Mouse (Mus musculus): ENCODE results near the gene Zbtb3. TPM values are rescaled to one million over a fixed set of nuclear protein-coding genes. Genes with fewer than 3 reads are reported as not detected.
"Not testable (repeated sequence)": the region's sequence is repeated elsewhere in the genome, so short reads cannot be mapped to it uniquely, and the experiment has no call there.

Zbtb3 gene
- polyA plus RNA-seq, 1 experiment: 2.4 TPM

DNA sequence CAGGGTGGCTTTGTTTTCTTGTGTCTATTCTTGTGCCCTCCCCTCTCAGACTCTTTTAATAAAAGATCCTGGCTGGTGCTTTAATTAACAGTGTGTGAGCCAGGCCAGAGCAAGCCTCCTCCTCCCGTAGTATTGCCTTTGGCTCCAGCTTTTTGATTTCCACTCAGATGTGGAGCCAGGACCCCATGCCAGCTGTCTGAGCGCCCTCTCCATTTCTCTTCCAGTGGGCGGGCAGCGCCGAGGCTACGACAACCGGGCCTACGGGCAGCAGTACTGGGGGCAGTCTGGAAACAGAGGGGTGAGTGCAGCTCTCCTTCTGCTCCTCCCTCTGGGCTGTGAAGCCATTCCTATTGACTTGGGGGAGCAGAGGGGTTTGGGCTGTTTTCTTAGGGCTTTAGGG is 28.3 kb downstream of the Zbtb3 start:
- peaks cover 67% of the 10 kb centered on the region for H3K36me3 ChIP-seq (ENCODE audit: control insufficient read depth, insufficient read depth, low read length)

DNA sequence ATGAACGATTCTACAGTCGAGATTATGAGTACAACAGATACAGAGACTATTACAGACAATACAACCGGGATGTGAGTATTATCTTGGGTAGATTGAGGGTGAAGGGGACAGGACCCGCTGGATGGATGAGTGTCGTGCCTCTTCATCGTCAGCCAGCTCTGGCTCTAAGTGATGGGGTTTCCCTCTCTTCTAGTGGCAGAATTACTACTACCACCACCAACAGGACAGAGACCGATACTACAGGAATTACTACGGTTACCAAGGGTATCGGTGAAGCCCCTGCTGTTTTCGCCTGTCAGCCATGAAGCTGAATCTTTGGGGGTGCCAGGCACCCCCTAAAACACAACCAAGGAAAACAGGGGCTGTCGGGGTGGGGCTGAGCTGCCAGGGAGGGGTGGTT is 28.9 kb downstream of the Zbtb3 start:
- H3K36me3 ChIP-seq (ENCODE audit: control insufficient read depth, insufficient read depth, low read length): peaks cover 63% of the 10 kb centered on the region
- TF ChIP-seq POLR2A (IDR thresholded peaks at IDR 0.05; ENCODE audit: low read depth, low read length): no peak
- no peak for TF ChIP-seq CTCF (IDR thresholded peaks at IDR 0.05; ENCODE audit: extremely low read depth, insufficient read depth, insufficient read length, insufficient replicate concordance)
- H3K4me1 ChIP-seq (ENCODE audit: control insufficient read depth, insufficient read depth, insufficient read length): no peaks in the 10 kb centered on the region; the same call in 1 of the 2 replicates
- DNase-seq (ENCODE audit: low read depth in 1 of 2, low spot score in 2 of 2): no peak
- no peaks in the 10 kb centered on the region for H3K27me3 ChIP-seq (ENCODE audit: control insufficient read depth, insufficient read depth, low read length)
- no peak overlapping the region for H3K27ac ChIP-seq (ENCODE audit: insufficient read depth, low read length)
- H3K4me3 ChIP-seq (ENCODE audit: extremely low read depth, insufficient read depth, insufficient read length): no peak overlapping the region
- 93% methylated on average over 11 of the region's 11 CpGs for WGBS

More for the DNA sequence above, 28.3 kb downstream of the Zbtb3 start:
- WGBS: 95% methylated on average over 8 of the region's 8 CpGs
- H3K27me3 ChIP-seq (ENCODE audit: control insufficient read depth, insufficient read depth, low read length): no peaks in the 10 kb centered on the region
- H3K27ac ChIP-seq (ENCODE audit: insufficient read depth, low read length): no peak overlapping the region
- no peak for DNase-seq (ENCODE audit: low read depth in 1 of 2, low spot score in 2 of 2)
- no peak for TF ChIP-seq POLR2A (IDR thresholded peaks at IDR 0.05; ENCODE audit: low read depth, low read length)
- TF ChIP-seq CTCF (IDR thresholded peaks at IDR 0.05; ENCODE audit: extremely low read depth, insufficient read depth, insufficient read length, insufficient replicate concordance): no peak
- H3K4me1 ChIP-seq (ENCODE audit: control insufficient read depth, insufficient read depth, insufficient read length): no peaks in the 10 kb centered on the region; the same call in 1 of the 2 replicates
- H3K4me3 ChIP-seq (ENCODE audit: extremely low read depth, insufficient read depth, insufficient read length): no peak overlapping the region

DNA sequence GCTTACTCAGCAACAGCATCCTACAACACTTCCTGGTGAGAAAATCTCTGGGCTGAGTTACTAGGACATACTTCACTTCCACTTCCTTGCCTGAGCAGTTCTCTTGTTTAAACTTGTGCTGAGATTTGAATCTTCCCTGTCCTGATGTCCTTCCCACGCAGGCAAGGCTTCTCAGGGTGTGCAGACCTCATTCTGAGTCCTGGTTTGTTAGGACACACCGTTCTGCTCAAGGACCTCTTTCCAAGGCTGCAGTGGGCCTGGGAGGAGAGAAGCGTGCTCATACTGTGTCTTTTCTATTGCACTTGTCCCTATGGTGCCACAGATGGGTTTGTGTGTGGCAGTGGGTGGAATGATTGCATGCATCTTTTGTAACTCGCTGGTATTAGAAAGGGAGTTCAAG is 30.6 kb downstream of the Zbtb3 start:
- Histone ChIP-seq H3K4me3 (ENCODE audit: extremely low read depth, insufficient read depth, insufficient read length) (no peak overlapping the region), H3K4me1 (ENCODE audit: control insufficient read depth, insufficient read depth, insufficient read length) (peaks cover under 1% of the 10 kb centered on the region; the same call in 1 of the 2 replicates), H3K36me3 (ENCODE audit: control insufficient read depth, insufficient read depth, low read length) (peaks cover 55% of the 10 kb centered on the region), H3K27ac (ENCODE audit: insufficient read depth, low read length) (no peak overlapping the region), H3K27me3 (ENCODE audit: control insufficient read depth, insufficient read depth, low read length) (no peaks in the 10 kb centered on the region)
- TF ChIP-seq POLR2A (IDR thresholded peaks at IDR 0.05; ENCODE audit: low read depth, low read length) (no peak), CTCF (IDR thresholded peaks at IDR 0.05; ENCODE audit: extremely low read depth, insufficient read depth, insufficient read length, insufficient replicate concordance) (no peak)
- WGBS: 93% methylated on average over 4 of the region's 4 CpGs
- no peak for DNase-seq (ENCODE audit: low read depth in 1 of 2, low spot score in 2 of 2)

DNA sequence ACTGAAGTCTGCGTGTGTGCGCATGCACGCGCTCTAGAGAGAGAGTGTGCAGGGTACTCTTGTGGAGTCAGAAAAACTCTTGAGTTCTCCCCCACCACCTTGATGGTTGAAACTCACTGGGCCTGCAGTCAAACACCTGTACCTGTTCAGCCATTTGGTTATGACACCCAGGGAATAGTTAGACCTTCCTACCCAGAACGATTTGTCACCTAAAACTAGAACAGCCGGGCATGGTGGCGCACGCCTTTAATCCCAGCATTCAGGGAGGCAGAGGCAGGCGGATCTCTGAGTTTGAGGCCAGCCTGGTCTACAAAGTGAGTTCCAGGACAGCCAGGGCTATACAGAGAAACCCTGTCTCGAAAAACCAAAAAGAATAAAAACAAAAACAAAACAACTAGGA is 34.0 kb downstream of the Zbtb3 start:
- H3K36me3 ChIP-seq (ENCODE audit: control insufficient read depth, insufficient read depth, low read length): peaks cover 24% of the 10 kb centered on the region
- not testable (repeated sequence) for H3K27ac ChIP-seq (ENCODE audit: insufficient read depth, low read length); H3K4me3 ChIP-seq (ENCODE audit: extremely low read depth, insufficient read depth, insufficient read length); H3K4me1 ChIP-seq (ENCODE audit: control insufficient read depth, insufficient read depth, insufficient read length); DNase-seq (ENCODE audit: low read depth in 1 of 2, low spot score in 2 of 2); H3K27me3 ChIP-seq (ENCODE audit: control insufficient read depth, insufficient read depth, low read length)
- 98% methylated on average over 10 of the region's 10 CpGs for WGBS

DNA sequence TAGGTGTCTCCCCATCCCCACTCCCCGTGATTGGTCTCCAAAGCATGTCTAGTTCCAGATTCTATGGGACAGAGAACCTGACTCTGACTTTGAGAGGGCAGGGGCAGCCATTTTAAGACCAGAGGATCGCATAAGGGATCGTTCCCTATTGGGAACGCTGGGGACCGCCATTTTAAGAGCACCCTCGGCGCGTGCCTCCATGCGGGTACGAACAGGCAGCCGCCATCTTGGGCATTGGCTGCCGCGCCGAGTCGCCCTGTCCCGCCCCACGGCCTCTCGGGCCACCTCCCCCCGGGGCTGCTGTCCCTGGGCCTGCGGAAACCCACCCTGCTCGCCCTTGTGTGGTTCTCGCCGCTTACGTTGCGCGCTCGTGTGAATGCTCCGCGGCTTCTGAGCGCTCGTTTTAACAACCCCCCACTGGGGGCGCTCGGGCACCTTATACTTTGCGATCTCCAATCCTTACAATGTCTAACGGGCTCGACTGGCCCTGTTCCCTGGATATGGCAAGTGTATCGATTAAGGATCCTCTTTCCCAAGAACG is 35.0 kb downstream of the Zbtb3 start, which contains the start of gene Bscl2:
TSS of gene Bscl2 (plus strand) at position 217 of the 541 bp plus-strand sequence.
- Histone ChIP-seq H3K36me3 (ENCODE audit: control insufficient read depth, insufficient read depth, low read length) (peaks cover 15% of the 10 kb centered on the region), H3K4me3 (ENCODE audit: extremely low read depth, insufficient read depth, insufficient read length) (peak within 1 kb of the TSS; percentile 69), H3K4me1 (ENCODE audit: control insufficient read depth, insufficient read depth, insufficient read length) (peaks cover 10% of the 10 kb centered on the region; the same call in 1 of the 2 replicates), H3K27me3 (ENCODE audit: control insufficient read depth, insufficient read depth, low read length) (no peaks in the 10 kb centered on the region), H3K27ac (ENCODE audit: insufficient read depth, low read length) (peak within 1 kb of the TSS; percentile 89)
- WGBS: 2% methylated on average over 38 of the region's 38 CpGs
- peak; percentile 69 to 74 for DNase-seq (ENCODE audit: low read depth in 1 of 2, low spot score in 2 of 2)
- TF ChIP-seq CTCF (IDR thresholded peaks at IDR 0.05; ENCODE audit: extremely low read depth, insufficient read depth, insufficient read length, insufficient replicate concordance): peak; percentile 13; the same call in 1 of the 2 replicates
- TF ChIP-seq POLR2A (IDR thresholded peaks at IDR 0.05; ENCODE audit: low read depth, low read length): peak; percentile 23; the same call in 1 of the 2 replicates

DNA sequence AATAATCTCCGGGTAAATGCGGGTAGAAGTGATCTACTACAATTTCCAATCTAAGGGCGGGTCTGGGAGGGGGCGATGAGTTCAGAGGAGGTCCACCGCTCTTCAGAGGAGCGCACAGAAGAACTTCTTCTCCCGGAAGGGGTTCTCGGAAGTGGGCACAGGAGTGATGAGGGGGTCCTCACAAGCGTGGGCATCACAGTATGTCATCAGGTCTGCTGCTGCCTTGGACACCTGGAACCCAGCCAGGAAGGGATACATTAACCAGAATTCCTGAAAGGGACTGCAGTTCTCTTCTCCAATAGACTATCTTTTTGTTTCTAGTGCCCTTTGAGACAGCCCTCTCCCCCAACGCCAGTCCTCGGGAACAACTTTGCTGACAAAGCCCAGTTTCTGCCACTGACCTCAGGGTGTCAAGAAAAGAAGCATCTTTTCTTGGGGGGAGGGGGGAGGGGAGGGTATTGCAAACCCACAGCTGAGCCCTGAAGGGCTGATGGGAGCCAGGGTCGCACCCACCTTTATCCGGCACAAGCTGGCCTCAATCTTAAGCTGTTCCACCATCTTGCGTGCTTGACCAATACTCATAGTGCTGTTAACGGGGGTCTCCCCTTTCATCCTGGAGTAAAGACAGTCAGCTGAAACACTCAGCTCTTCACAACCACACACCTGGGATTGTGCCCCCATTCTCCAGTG is 35.8 kb downstream of the Zbtb3 start:
- 32% methylated on average over 15 of the region's 15 CpGs for WGBS
- Histone ChIP-seq H3K36me3 (ENCODE audit: control insufficient read depth, insufficient read depth, low read length) (peaks cover 9% of the 10 kb centered on the region), H3K4me3 (ENCODE audit: extremely low read depth, insufficient read depth, insufficient read length) (peak overlapping the region; percentile 69), H3K27ac (ENCODE audit: insufficient read depth, low read length) (peak overlapping the region; percentile 89), H3K27me3 (ENCODE audit: control insufficient read depth, insufficient read depth, low read length) (no peaks in the 10 kb centered on the region), H3K4me1 (ENCODE audit: control insufficient read depth, insufficient read depth, insufficient read length) (peaks cover 10% of the 10 kb centered on the region; the same call in 1 of the 2 replicates)
- DNase-seq (ENCODE audit: low read depth in 1 of 2, low spot score in 2 of 2): no peak
- TF ChIP-seq CTCF (IDR thresholded peaks at IDR 0.05; ENCODE audit: extremely low read depth, insufficient read depth, insufficient read length, insufficient replicate concordance) (no peak), POLR2A (IDR thresholded peaks at IDR 0.05; ENCODE audit: low read depth, low read length) (no peak)
